Mouse (Mus musculus) embryo, embryonic 11.5 days (tissue): ENCODE results near the gene Cd302.

ENCODE experiments used
- DNase-seq: peaks from one replicate; pipeline ENCODE4 v3.0.0-alpha.2; 2012; ENCODE audit warnings: low read depth, low spot score

The Cd302 gene

DNA sequence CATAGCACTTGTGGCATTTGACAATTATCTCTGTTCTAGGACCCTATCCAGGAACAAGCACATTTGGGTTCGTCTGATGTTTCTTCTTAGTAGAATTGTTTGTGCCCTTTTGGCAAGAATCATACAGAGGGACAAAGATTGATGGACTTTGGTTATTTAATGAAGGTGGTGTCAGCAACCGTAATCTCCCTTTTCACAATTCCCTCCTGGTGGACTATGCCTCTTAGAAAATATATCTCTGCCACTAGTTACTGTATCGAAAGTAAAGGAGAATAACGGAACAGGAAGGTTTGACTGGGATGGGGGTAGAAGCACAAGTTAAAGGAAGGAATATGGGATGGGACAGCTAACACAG lies at the start of gene Cd302:
Gene Cd302, minus strand, starts transcription at position 22 of the 355 bp plus-strand sequence.
- no peak for DNase-seq

DNA sequence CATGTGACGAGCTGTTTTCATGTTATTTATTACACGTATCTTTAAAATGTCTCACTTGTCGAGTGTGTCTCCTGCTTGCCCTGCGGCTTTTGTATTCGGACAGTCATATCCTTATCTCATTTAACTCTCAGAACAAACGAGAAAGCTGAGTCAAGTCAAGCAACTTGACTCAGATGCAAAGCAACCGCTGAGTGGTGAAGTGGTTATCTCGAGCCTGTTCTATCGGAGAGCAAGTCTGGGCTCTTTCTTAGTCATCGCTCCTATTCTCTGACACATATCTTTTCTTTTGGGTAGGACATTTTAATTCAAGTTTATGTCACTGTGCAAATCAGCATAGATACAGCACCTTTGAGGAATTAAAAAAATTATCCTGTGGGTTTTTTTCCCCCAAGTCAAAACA lies 44.4 kb upstream of the Cd302 start:
- DNase-seq, result no peak

GRCm38 (mm10) chr2:60327581-60327980 lies 43.3 kb upstream of the Cd302 start:
- no peak for DNase-seq

- DNase-seq, result no peak
These were observed 42.7 kb upstream of the Cd302 start for GRCm38 (mm10) chr2:60326948-60327347.

GRCm38 (mm10) chr2:60323411-60323810 lies 39.1 kb upstream of the Cd302 start:
- no peak for DNase-seq

GRCm38 (mm10) chr2:60322031-60322726 lies 37.9 kb upstream of the Cd302 start:
- no peak for DNase-seq

GRCm38 (mm10) chr2:60303796-60304195 lies 19.5 kb upstream of the Cd302 start:
- no peak for DNase-seq

GRCm38 (mm10) chr2:60299323-60299722 lies 15.0 kb upstream of the Cd302 start:
- DNase-seq, result no peak

DNA sequence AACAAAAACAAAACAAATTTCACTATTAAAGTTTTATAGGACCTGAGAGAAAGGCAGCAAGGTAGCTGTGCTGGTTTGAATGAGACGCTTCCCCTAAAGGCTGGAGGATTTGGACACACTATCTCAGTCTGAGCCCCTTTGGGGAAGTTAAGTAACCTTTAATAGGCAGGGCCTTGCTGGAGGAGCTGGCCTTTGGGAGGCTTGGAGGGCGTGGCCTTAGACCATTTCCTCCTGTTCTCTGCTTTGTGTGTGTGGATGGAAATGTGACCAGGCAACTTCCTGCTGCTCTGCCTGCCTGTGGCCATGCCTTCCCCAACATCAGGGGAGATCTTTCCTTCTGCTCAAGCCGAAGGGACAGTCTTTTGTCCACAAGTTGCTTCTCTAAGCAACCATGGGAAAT lies 14.0 kb upstream of the Cd302 start:
- DNase-seq, result no peak

GRCm38 (mm10) chr2:60291381-60291780 lies 7.1 kb upstream of the Cd302 start:
- no peak for DNase-seq

- no peak for DNase-seq
These were observed 5.2 kb upstream of the Cd302 start for GRCm38 (mm10) chr2:60289451-60289850.

DNA sequence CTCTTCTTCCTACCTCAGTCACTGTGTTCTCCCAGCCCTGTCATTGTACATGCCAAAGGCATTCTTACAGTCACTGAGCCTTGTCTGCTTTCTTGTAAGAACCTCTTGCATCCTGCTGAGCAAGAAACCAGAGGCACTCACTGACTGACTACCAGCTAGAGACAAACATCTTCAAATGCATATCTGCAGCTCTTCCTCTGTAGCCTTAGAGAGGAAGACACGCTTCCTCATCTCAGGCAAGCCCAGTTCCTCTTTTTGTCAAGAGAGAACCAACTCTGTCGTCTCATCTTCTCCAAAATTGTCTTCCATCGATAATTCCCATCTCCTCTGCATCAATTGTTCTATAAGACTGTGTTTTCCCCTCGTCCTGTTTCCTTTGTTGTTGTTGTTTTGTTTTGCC lies 4.3 kb upstream of the Cd302 start:
- no peak for DNase-seq

GRCm38 (mm10) chr2:60285107-60285617 lies 874 bp upstream of the Cd302 start:
- no peak for DNase-seq

DNA sequence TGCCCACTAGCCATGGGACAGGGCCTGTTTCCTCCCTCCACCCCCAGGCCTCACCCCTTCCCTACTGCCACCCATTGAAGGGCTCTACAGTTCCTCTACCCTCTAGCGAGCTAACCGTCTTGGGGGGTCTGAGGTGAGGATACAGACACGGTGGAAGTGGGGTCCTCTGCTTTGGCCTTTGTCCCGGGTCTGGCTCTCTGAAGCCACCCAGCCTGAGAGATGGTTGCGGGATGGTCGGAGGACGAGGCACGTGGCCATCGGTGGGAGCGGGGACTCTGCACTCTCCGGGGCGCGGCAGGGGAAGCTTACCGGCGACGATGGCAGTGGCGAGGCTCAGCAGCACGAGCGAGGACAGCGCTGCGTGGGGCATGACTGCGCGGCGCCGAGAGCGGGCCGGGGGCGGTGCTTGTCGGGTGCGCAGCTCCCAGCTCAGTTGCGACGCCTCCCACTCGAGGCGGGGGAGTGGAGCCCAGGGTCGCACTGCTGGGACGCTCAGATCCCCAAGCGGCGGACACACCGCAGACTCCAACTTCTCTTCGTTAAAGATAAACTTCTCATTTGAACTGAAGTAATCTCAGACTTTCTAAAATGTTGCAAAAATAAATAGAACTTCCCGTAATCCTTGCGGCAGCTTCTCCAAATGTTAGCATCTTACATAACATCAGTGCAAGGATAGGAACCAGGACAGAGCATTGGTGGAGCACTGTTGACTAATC lies 379 bp downstream of the Cd302 start:
- DNase-seq, result peak; percentile 22

DNA sequence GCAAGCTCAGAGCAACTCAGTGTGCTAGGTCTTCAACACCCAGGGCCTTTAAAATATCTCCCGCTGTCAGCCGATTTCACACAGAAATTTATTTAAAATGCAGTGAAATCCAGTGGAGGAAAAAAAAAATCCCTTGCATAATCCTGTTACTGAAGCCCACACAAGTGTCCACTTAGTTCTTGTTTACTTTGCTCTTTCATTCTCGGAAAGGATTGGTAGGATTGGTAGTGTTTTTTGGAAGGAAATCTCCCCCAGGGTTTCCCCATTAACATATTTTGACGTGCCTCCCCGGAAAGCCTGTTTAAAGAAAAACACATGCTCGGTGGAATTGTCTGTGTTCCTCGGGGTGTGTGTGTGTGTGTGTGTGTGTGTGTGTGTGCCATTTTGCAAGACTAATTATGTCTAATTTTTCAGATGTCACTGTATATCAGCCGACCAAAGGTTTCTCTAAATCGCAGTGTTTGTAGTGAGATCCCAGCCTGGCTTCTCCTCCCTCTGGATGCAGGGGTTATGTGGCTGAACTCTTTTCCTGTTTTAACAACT lies 1.0 kb downstream of the Cd302 start:
- DNase-seq, result no peak

- DNase-seq, result no peak
These were observed 1.7 kb downstream of the Cd302 start for GRCm38 (mm10) chr2:60282625-60283024.

- DNase-seq, result no peak
These were observed 5.7 kb downstream of the Cd302 start for GRCm38 (mm10) chr2:60278627-60279026.

DNA sequence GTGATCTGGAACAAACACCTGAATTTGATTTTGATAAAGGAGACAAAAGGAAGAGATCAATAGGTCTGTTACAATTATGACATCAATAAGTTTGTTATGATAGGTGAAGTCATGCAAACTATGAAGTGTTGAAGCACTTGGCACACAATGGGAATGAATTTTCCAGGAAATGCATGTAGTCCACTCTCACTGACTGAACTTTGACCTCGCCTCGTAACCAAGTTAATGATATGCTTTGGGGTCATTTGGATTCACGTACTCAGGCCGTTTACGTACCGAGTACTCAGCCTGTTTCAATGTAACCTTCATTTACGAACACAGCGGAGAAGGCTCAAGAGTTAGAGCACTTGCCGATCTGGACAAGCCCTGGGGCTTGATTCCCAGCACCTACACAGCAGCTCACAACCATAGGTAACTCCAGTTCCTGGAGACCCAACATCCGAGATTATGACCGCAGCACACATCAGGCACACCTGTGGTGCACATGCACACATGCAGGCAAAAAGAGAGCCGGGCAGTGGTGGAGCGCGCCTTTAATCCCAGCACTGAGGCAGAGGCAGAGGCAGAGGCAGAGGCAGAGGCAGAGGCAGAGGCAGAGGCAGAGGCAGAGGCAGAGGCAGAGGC lies 14.3 kb downstream of the Cd302 start:
- no peak for DNase-seq

DNA sequence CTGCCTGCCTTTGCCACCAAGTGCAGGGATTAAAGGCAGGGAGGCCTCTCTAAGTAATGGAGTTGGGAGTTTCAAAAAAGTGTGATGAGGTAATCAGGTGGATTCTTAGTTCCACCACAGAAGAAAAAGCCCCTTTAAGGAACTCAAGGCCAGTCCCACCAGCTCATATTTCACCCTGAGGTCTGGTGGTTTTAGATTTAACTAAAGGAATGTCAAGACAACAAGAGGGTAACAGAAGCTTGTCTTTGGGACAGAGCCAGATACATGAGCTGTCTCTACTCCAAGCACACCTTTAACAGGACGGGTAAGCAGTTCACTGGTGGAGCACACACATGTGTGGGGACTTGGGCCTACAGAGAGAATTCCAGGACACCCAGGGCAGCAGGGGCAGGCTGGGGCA lies 16.7 kb downstream of the Cd302 start:
- no peak for DNase-seq

- DNase-seq, result no peak
These were observed 23.5 kb downstream of the Cd302 start for GRCm38 (mm10) chr2:60260621-60261350.

DNA sequence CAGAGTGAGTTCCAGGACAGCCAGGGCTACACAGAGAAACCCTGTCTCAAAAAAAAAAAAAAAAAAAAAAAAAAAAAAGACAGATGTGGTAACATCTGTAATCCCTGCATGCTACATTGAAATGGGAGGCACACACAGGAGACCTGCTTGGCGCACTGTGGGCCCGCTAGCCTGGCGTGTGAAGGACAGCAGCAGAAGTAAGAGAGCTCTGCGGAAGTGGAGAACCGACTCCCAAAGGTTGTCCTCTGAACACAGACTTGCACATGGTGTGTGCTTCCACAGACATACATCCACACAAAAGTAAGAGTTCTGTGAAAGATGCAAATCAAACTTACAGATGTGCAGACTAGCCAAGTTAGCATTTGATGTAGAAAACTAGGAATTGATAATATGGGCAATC lies 25.1 kb downstream of the Cd302 start:
- DNase-seq, result no peak

DNA sequence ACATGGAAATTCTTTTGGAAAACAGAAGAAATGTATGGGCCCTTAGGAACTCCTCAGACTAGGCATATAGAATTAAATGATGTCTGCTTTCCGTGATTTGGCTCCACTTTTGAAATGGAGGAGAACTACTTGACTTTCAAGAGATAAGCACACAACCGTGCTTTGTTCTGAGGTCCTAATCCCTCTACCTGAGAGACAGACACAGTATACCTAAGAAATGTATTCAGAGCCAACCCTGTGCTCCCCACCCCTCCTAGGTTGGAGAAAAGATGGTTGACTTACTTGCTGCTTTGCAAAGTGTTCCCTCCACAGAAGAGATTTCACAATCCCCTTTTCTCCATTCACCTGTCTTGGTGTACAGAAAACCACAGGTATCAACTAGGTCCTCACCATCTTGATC lies 27.5 kb downstream of the Cd302 start:
- DNase-seq, result no peak
